Mouse (Mus musculus) heart, adult 2 months (tissue): ENCODE measurements at regions not wholly inside any gene's neighbourhood (a gene's known extent, or its start where the extent isn't known, plus 50 kb on each side); places are given as distances from the start of the nearest gene placed in this dataset.

ENCODE experiments used
- DNase-seq, 2 experiments: peaks; one replicate each; pipeline ENCODE4 v3.0.0; 2021
- H3K27ac ChIP-seq: fragments of 200-600 bp; 2 replicates; pipeline ENCODE4 v1.8.1; 2022
- H3K27me3 ChIP-seq: fragments of 200-500 bp; 2 replicates; pipeline ENCODE4 v1.6.1; 2012; ENCODE audit warnings: mild to moderate bottlenecking, low read length, inconsistent platforms, mixed read lengths; ENCODE audit not compliant: control insufficient read depth, insufficient read depth
- H3K36me3 ChIP-seq: fragments of 200-500 bp; 2 replicates; pipeline ENCODE4 v1.6.1; 2012; ENCODE audit warnings: low read length, inconsistent platforms; ENCODE audit not compliant: control insufficient read depth, insufficient read depth
- H3K4me1 ChIP-seq: fragments of 200-500 bp; 2 replicates; pipeline ENCODE4 v1.6.1; 2011; ENCODE audit warnings: low read length; ENCODE audit not compliant: control insufficient read depth, insufficient read depth
- H3K4me3 ChIP-seq: fragments of 200-600 bp; 2 replicates; pipeline ENCODE4 v1.8.1; 2022
- H3K79me2 ChIP-seq: fragments of 200-500 bp; replicated peaks from 2 replicates; pipeline ENCODE4 v1.6.1; 2012; ENCODE audit warnings: mild to moderate bottlenecking, inconsistent platforms, low read length, moderate library complexity, mixed read lengths; ENCODE audit not compliant: control insufficient read depth, insufficient read depth
- H3K9ac ChIP-seq: fragments of 200-500 bp; 2 replicates; pipeline ENCODE4 v1.6.1; 2012; ENCODE audit warnings: low read depth, mild to moderate bottlenecking, control low read depth, inconsistent platforms, low read length, mixed read lengths
- CTCF ChIP-seq: fragments of 200-600 bp; IDR thresholded peaks from 2 replicates; pipeline ENCODE4 v1.8.1; 2022; ENCODE audit warnings: antibody characterized with exemption, mild to moderate bottlenecking, moderate library complexity
- EP300 ChIP-seq: fragments of 200-500 bp; IDR thresholded peaks from 2 replicates; pipeline ENCODE4 v1.6.1; 2011; ENCODE audit warnings: low read depth, low read length, control low read depth; ENCODE audit not compliant: insufficient read depth
- POLR2A ChIP-seq: fragments of 200-500 bp; IDR thresholded peaks from 2 replicates; pipeline ENCODE4 v1.6.1; 2011; ENCODE audit warnings: mild to moderate bottlenecking, low read depth, low read length, control low read depth; ENCODE audit not compliant: insufficient read depth
- WGBS: fragments of 180-500 bp; shearing (Covaris S2); methylation state at CpG from one replicate; pipeline ENCODE4 v1.1.7; 2018; 5-methylcytosine and 5-hydroxymethylcytosine counted together
- intact Hi-C: fragments of 180-260 bp; cut with DNase I; formaldehyde crosslinking; loops from one replicate; pipeline ENCODE4 v1.15.1; 2025

DNA sequence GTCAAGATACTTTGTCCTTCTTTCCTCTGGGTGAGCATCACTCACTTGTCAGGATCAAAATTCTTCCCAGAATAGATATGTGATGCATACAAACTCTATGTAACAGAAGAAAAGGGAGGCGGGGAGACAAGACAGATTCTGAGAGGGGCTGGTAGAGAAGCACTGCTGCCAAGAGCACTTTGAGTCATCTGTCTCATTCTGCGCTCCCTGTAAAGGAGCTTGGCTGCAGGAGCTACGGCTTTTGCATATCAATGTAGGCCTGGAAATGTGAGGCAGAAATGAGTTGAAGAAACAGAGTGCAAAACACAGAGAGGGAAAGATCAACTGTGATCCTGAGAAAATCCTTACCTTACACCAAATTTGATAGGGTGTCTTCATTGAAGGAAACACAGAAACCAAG lies 162.6 kb upstream of the Syndig1 start:
- no peaks in the 10 kb centered on the region for H3K36me3 ChIP-seq
- TF ChIP-seq EP300 (no peak), POLR2A (no peak), CTCF (no peak)
- H3K27ac ChIP-seq, result no peak overlapping the region
- H3K9ac ChIP-seq, result no peak overlapping the region
- intact Hi-C loops, result no loop called here
- H3K4me3 ChIP-seq, result no peak overlapping the region
- no peak for DNase-seq
- H3K27me3 ChIP-seq, result no peaks in the 10 kb centered on the region
- no peaks in the 10 kb centered on the region for H3K79me2 ChIP-seq
- WGBS, result 59% methylated on average over 3 of the region's 3 CpGs
- no peaks in the 10 kb centered on the region for H3K4me1 ChIP-seq

DNA sequence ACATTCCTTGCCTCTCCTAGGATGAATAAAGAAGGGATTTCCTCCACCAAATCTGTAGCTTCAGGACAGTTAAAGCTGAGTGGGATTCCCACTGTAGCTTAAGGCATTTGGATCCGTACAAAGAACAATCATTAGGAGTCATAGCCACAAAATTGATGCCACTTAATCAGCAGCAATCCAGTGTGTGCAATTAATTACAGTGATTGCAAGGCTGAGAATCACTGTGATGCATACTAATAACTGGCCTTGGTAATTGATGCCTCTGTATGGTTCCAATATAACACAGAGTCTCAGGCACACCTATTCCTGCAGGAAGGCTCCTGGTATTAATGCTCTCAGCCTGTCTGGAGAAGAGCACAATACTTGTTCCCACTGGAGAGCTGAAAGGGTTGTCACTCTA lies 157.1 kb upstream of the Syndig1 start:
- H3K9ac ChIP-seq, result no peak overlapping the region
- no peaks in the 10 kb centered on the region for H3K79me2 ChIP-seq
- no peak overlapping the region for H3K27ac ChIP-seq
- no peaks in the 10 kb centered on the region for H3K27me3 ChIP-seq
- no peaks in the 10 kb centered on the region for H3K4me1 ChIP-seq
- intact Hi-C loops, result no loop called here
- no peak for TF ChIP-seq POLR2A
- TF ChIP-seq EP300, result no peak
- TF ChIP-seq CTCF, result no peak
- no peak overlapping the region for H3K4me3 ChIP-seq
- H3K36me3 ChIP-seq, result no peaks in the 10 kb centered on the region
- no peak for DNase-seq
- 71% methylated on average over 1 of the region's 1 CpGs for WGBS

DNA sequence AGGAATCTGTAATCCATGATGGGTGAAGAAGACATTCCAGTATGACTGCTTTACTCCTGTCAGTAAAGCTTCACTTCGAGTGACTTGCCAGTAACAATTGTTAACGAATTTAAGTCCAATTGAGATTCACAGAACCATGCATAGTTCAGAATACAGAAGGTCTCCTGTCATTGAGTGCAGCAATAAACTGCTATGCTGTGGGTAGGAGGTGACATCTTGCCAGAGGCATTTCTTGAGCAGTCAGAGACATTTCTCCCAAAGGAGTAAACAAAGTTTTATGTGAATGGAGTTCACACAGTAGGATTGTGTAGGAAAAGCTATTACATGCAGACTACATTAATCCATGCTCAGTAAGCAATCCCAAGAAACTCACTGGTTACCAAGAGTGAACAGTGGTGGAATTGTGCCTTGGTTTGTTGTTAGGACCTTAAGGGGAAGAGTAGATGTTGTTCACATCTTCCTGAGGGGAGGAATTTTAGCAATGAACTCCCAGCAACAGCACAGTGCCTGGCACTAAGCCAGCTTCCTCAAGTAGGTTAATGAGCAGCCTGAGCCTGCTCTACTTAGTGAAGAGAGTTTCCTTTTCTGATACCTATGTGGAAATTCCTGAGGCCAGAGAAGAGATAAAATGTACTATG lies 149.1 kb upstream of the Syndig1 start:
- Histone ChIP-seq H3K4me1 (no peaks in the 10 kb centered on the region), H3K36me3 (no peaks in the 10 kb centered on the region), H3K27ac (no peak overlapping the region), H3K27me3 (no peaks in the 10 kb centered on the region), H3K79me2 (no peaks in the 10 kb centered on the region), H3K4me3 (no peak overlapping the region), H3K9ac (no peak overlapping the region)
- 60% methylated on average over 2 of the region's 2 CpGs for WGBS
- TF ChIP-seq POLR2A (no peak), EP300 (no peak), CTCF (no peak)
- intact Hi-C loops, result no loop called here
- DNase-seq, result no peak

DNA sequence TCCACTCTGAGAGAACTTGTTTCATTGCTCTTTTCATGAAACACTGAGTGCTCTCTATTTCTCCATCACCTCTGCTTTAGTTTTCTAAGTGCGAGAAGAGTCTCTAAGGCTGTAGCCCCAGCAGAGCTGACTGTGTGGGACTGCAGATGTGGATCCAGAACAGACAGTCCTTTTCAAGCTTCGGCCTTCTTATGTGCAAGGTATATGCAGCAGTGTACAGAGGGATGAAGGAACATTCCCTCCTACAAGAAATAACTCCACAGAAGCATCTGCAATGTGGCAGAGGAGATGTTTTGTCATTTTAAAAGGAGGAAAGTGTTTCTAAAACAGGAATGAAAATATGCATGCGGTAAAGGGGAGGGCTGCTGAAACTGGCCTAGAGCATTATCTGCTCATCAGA lies 106.7 kb upstream of the Syndig1 start:
- Histone ChIP-seq H3K79me2 (no peaks in the 10 kb centered on the region), H3K4me1 (no peaks in the 10 kb centered on the region), H3K27me3 (no peaks in the 10 kb centered on the region), H3K36me3 (no peaks in the 10 kb centered on the region), H3K27ac (no peak overlapping the region), H3K9ac (no peak overlapping the region), H3K4me3 (no peak overlapping the region)
- intact Hi-C loops, result no loop called here
- TF ChIP-seq EP300 (no peak), CTCF (no peak)
- WGBS, result 66% methylated on average over 3 of the region's 3 CpGs
- DNase-seq, result no peak

DNA sequence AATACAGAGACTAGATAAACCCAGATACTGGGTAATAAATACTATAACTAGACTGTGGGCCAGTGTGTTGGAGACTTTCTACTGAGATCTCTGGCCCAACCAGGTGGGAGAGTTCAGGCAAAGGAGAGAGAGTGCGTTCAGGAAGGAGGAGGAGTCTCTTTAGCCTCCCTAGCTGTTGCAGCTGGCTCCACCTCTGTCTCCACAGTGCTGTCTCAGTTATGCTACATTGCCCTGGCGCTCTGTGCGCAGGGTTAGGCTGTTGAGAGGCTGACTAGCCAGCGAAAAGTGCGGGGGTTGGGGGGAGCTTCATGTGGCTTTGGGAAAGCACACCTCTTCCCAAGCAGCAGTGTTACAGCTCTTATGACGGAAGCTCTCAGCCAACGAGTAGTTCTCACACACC lies 104.7 kb upstream of the Syndig1 start:
- H3K27ac ChIP-seq, result no peak overlapping the region
- intact Hi-C loops, result no loop called here
- 37% methylated on average over 7 of the region's 7 CpGs for WGBS

DNA sequence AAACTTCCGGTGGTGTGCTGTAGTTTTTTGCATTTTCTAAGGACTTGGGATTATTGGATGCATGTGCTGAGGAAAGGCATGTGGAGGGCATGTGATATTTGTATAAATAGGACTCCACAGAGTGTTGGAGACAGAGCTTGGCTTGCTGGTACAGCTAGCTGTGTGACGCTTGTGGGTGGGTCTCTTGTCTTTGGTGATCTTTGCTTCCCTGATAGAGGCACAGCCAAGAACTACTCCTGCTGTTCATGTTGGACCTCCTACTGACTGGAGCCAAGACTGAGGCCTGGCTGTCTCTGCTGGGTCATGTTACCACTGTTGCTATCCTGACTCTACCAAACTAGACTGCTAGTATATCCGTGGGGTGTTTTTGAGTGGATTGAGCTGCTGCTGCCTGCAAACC lies 103.1 kb upstream of the Syndig1 start:
- DNase-seq, result peak in 1 of 2 experiments; percentile 2
- WGBS, result 54% methylated on average over 3 of the region's 3 CpGs
- intact Hi-C loops, result no loop called here
- H3K9ac ChIP-seq, result no peak overlapping the region
- H3K27me3 ChIP-seq, result no peaks in the 10 kb centered on the region
- no peak overlapping the region for H3K27ac ChIP-seq
- H3K4me1 ChIP-seq, result no peaks in the 10 kb centered on the region
- H3K4me3 ChIP-seq, result no peak overlapping the region
- H3K79me2 ChIP-seq, result no peaks in the 10 kb centered on the region
- TF ChIP-seq POLR2A, result no peak
- no peak for TF ChIP-seq EP300
- TF ChIP-seq CTCF, result no peak
- no peaks in the 10 kb centered on the region for H3K36me3 ChIP-seq

More for the DNA sequence above, 104.7 kb upstream of the Syndig1 start:
- Histone ChIP-seq H3K36me3 (no peaks in the 10 kb centered on the region), H3K27me3 (no peaks in the 10 kb centered on the region), H3K79me2 (no peaks in the 10 kb centered on the region), H3K4me3 (no peak overlapping the region), H3K9ac (no peak overlapping the region), H3K4me1 (no peaks in the 10 kb centered on the region)
- TF ChIP-seq POLR2A (no peak), EP300 (no peak), CTCF (no peak)
- DNase-seq, result no peak

DNA sequence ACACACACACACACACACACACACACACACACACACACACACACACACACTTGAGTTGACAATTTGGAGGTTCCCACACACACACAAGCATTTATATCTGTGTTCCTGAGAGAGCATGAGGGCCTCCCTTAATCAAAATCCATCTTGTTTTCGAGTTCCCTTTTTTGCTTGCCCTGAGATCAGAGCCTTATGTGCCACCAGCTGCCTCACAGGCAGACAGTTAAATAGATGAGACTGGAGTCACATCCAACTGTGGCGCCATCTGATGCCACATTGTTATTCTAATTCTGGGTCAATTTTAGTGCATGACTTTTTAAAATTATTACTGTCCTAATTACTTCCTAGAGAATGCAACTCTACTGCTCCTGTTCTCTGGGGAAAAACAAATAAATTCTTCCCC lies 91.2 kb upstream of the Syndig1 start:
- Histone ChIP-seq H3K27me3 (no peaks in the 10 kb centered on the region), H3K4me1 (no peaks in the 10 kb centered on the region), H3K79me2 (no peaks in the 10 kb centered on the region), H3K27ac (no peak overlapping the region), H3K4me3 (no peak overlapping the region), H3K9ac (no peak overlapping the region), H3K36me3 (no peaks in the 10 kb centered on the region)
- intact Hi-C loops, result no loop called here
- no peak for TF ChIP-seq POLR2A
- TF ChIP-seq CTCF, result no peak
- no peak for TF ChIP-seq EP300
- 71% methylated on average over 2 of the region's 2 CpGs for WGBS
- DNase-seq, result no peak
